Mouse (Mus musculus) midbrain, embryonic 11.5 days (tissue): Measurements from ENCODE around the gene Eef1g. TPM values are rescaled to one million over a fixed set of nuclear protein-coding genes. Genes with fewer than 3 reads are reported as not detected.
A peak's percentile ranks its signal among the peaks of the same experiment; 100 is the strongest.
"Not testable (repeated sequence)": the region's sequence is repeated elsewhere in the genome, so short reads cannot be mapped to it uniquely, and the experiment has no call there.

Experiments
- ATAC-seq: fragments of 200-750 bp; cut with Nextera tagmentation; 2 replicates; pipeline ENCODE4 v1.8.0; 2017; ENCODE audit warnings: moderate TSS enrichment, moderate library complexity; ENCODE audit not compliant: low FRiP score
- DNase-seq: peaks from one replicate; pipeline ENCODE4 v3.0.0; 2015; ENCODE audit warnings: low spot score; ENCODE audit errors: missing footprints
- H3K27ac ChIP-seq: fragments of 300-500 bp; sonication (generic); 2 replicates; pipeline ENCODE4 v1.5.1; 2014; ENCODE audit warnings: low read depth, low read length
- H3K27me3 ChIP-seq: fragments of 300-500 bp; sonication (generic); 2 replicates; pipeline ENCODE4 v1.6.1; 2014; ENCODE audit warnings: mild to moderate bottlenecking, low read length, moderate library complexity, mixed read lengths; ENCODE audit not compliant: control insufficient read depth, insufficient read depth
- H3K36me3 ChIP-seq: fragments of 300-500 bp; sonication (generic); 2 replicates; pipeline ENCODE4 v1.6.1; 2014; ENCODE audit warnings: mild to moderate bottlenecking, low read length, moderate library complexity, mixed read lengths; ENCODE audit not compliant: control insufficient read depth, insufficient read depth
- H3K4me1 ChIP-seq: fragments of 300-500 bp; sonication (generic); 2 replicates; pipeline ENCODE4 v1.6.1; 2014; ENCODE audit warnings: low read length; ENCODE audit not compliant: control insufficient read depth, insufficient read depth
- H3K4me2 ChIP-seq: fragments of 300-500 bp; sonication (generic); 2 replicates; pipeline ENCODE4 v1.6.1; 2014; ENCODE audit warnings: mild to moderate bottlenecking, moderate library complexity
- H3K4me3 ChIP-seq: fragments of 300-500 bp; sonication (generic); 2 replicates; pipeline ENCODE4 v1.5.1; 2014; ENCODE audit warnings: low read depth, low read length
- H3K9ac ChIP-seq: fragments of 300-500 bp; sonication (generic); 2 replicates; pipeline ENCODE4 v1.6.1; 2014; ENCODE audit warnings: low read length
- H3K9me3 ChIP-seq: fragments of 300-500 bp; sonication (generic); 2 replicates; pipeline ENCODE4 v1.6.1; 2016; ENCODE audit warnings: low read length; ENCODE audit not compliant: control insufficient read depth
- WGBS: fragments of 180-500 bp; shearing (Covaris S2); extraction: QIAGEN DNeasy Blood & Tissue Kit; methylation state at CpG from one replicate; pipeline ENCODE4 v1.1.7; 2014; 5-methylcytosine and 5-hydroxymethylcytosine counted together
- polyA plus RNA-seq: library from polyadenylated mRNA; unstranded; fragments of >200 nt; fragmentation: Nextera tagmentation; extraction: Ambion mirVana; gene quantifications from 2 replicates; pipeline ENCODE4 v1.2.1, GENCODE M21; 2014

Eef1g gene
- polyA plus RNA-seq, 1 experiment from 2014 or later: 435 TPM

GRCm38 (mm10) chr19:8992769-8993624 lies 26.2 kb downstream of the Eef1g start:
- H3K36me3 ChIP-seq: no peaks in the 10 kb centered on the region
- no peak overlapping the region for H3K27ac ChIP-seq
- peaks cover 17% of the 10 kb centered on the region for H3K27me3 ChIP-seq
- no peak overlapping the region for H3K4me3 ChIP-seq
- H3K4me1 ChIP-seq: peaks cover 14% of the 10 kb centered on the region
- WGBS: 37% methylated on average over 12 of the region's 12 CpGs
- ATAC-seq: 0 out of 2 replicates have a peak, but pooled peaks have one; percentile 10
- H3K9me3 ChIP-seq: no peaks in the 10 kb centered on the region
- H3K9ac ChIP-seq: no peak overlapping the region
- DNase-seq: peak; percentile 90
- no peak overlapping the region for H3K4me2 ChIP-seq

GRCm38 (mm10) chr19:8993625-8993912 lies 26.7 kb downstream of the Eef1g start:
- 65% methylated on average over 2 of the region's 2 CpGs for WGBS
- peaks cover 14% of the 10 kb centered on the region for H3K4me1 ChIP-seq

GRCm38 (mm10) chr19:8994813-8995607 lies 28.2 kb downstream of the Eef1g start:
- Histone ChIP-seq H3K9me3 (no peaks in the 10 kb centered on the region), H3K4me2 (no peak overlapping the region), H3K36me3 (no peaks in the 10 kb centered on the region), H3K27ac (no peak overlapping the region), H3K4me3 (no peak overlapping the region), H3K9ac (no peak overlapping the region), H3K4me1 (peaks cover 5% of the 10 kb centered on the region; the same call in 1 of the 2 replicates), H3K27me3 (no peaks in the 10 kb centered on the region; the same call in none of the 2 replicates)
- peak; percentile 51 for DNase-seq
- WGBS: 81% methylated on average over 10 of the region's 10 CpGs
- ATAC-seq: no peak

More at GRCm38 (mm10) chr19:8993625-8993912, 26.7 kb downstream of the Eef1g start:
- H3K4me3 ChIP-seq: no peak overlapping the region
- DNase-seq (peak; percentile 56), ATAC-seq (no peak)
- no peak overlapping the region for H3K27ac ChIP-seq
- H3K4me2 ChIP-seq: no peak overlapping the region
- peaks cover 11% of the 10 kb centered on the region for H3K27me3 ChIP-seq
- H3K9ac ChIP-seq: no peak overlapping the region
- H3K9me3 ChIP-seq: no peaks in the 10 kb centered on the region
- H3K36me3 ChIP-seq: no peaks in the 10 kb centered on the region

- Histone ChIP-seq H3K4me1 (no peaks in the 10 kb centered on the region), H3K4me3 (no peak overlapping the region), H3K36me3 (no peaks in the 10 kb centered on the region), H3K9ac (no peak overlapping the region), H3K27me3 (no peaks in the 10 kb centered on the region; the same call in 1 of the 2 replicates), H3K4me2 (no peak overlapping the region), H3K9me3 (no peaks in the 10 kb centered on the region), H3K27ac (no peak overlapping the region)
- ATAC-seq (no peak), DNase-seq (no peak)
- 87% methylated on average over 6 of the region's 6 CpGs for WGBS
These were observed 29.8 kb downstream of the Eef1g start for GRCm38 (mm10) chr19:8996601-8997000.

GRCm38 (mm10) chr19:8997546-8997945 lies 30.7 kb downstream of the Eef1g start:
- no peaks in the 10 kb centered on the region for H3K36me3 ChIP-seq
- ATAC-seq (no peak), DNase-seq (no peak)
- H3K4me2 ChIP-seq: no peak overlapping the region
- H3K9me3 ChIP-seq: no peaks in the 10 kb centered on the region
- 78% methylated on average over 4 of the region's 4 CpGs for WGBS
- no peaks in the 10 kb centered on the region for H3K4me1 ChIP-seq
- no peak overlapping the region for H3K9ac ChIP-seq
- no peak overlapping the region for H3K4me3 ChIP-seq
- H3K27me3 ChIP-seq: no peaks in the 10 kb centered on the region
- H3K27ac ChIP-seq: no peak overlapping the region

GRCm38 (mm10) chr19:8998546-8998945 lies 31.7 kb downstream of the Eef1g start:
- Histone ChIP-seq H3K4me2 (no peak overlapping the region), H3K9me3 (no peaks in the 10 kb centered on the region), H3K27me3 (no peaks in the 10 kb centered on the region), H3K4me3 (no peak overlapping the region), H3K36me3 (no peaks in the 10 kb centered on the region), H3K4me1 (no peaks in the 10 kb centered on the region), H3K9ac (no peak overlapping the region), H3K27ac (no peak overlapping the region)
- no peak for DNase-seq
- ATAC-seq: no peak
- 85% methylated on average over 6 of the region's 6 CpGs for WGBS

- no peak overlapping the region for H3K4me2 ChIP-seq
- no peaks in the 10 kb centered on the region for H3K27me3 ChIP-seq
- H3K4me3 ChIP-seq: no peak overlapping the region
- no peaks in the 10 kb centered on the region for H3K36me3 ChIP-seq
- ATAC-seq (no peak), DNase-seq (no peak)
- no peaks in the 10 kb centered on the region for H3K9me3 ChIP-seq
- H3K9ac ChIP-seq: no peak overlapping the region
- WGBS: 91% methylated on average over 4 of the region's 4 CpGs
- H3K27ac ChIP-seq: no peak overlapping the region
- no peaks in the 10 kb centered on the region for H3K4me1 ChIP-seq
These were observed 32.4 kb downstream of the Eef1g start for GRCm38 (mm10) chr19:8999223-8999622.

GRCm38 (mm10) chr19:9006915-9007314 lies 40.1 kb downstream of the Eef1g start:
- H3K4me2 ChIP-seq, H3K4me1 ChIP-seq, DNase-seq, H3K36me3 ChIP-seq, H3K4me3 ChIP-seq, ATAC-seq, H3K27ac ChIP-seq, H3K27me3 ChIP-seq, H3K9me3 ChIP-seq, H3K9ac ChIP-seq: not testable (repeated sequence)
- 94% methylated on average over 2 of the region's 2 CpGs for WGBS

GRCm38 (mm10) chr19:9019298-9019697 lies 52.5 kb downstream of the Eef1g start:
- H3K9ac ChIP-seq: no peak overlapping the region
- no peaks in the 10 kb centered on the region for H3K27me3 ChIP-seq
- DNase-seq (no peak), ATAC-seq (no peak)
- WGBS: 87% methylated on average over 3 of the region's 3 CpGs
- no peaks in the 10 kb centered on the region for H3K9me3 ChIP-seq
- H3K36me3 ChIP-seq: no peaks in the 10 kb centered on the region
- no peak overlapping the region for H3K4me2 ChIP-seq
- H3K4me3 ChIP-seq: no peak overlapping the region
- H3K27ac ChIP-seq: no peak overlapping the region
- H3K4me1 ChIP-seq: no peaks in the 10 kb centered on the region
